Mouse (Mus musculus) monocyte, adult 59 days (primary cell): ENCODE results near the gene Unc5a. TPM values are rescaled to one million over a fixed set of nuclear protein-coding genes. Genes with fewer than 3 reads are reported as not detected.

Source experiments
- total RNA-seq, 2 experiments: library from RNA; stranded (reverse); gene quantifications; one replicate each; pipeline ENCODE4 v1.2.4; 2023

The Unc5a gene
- total RNA-seq: 1 to 10 TPM; 3.1 to 3.9 TPM

GRCm38 (mm10) chr13:54948531-54949493 lies at the start of gene Unc5a:
Gene Unc5a (plus strand): TSS chr13:54949411.

GRCm38 (mm10) chr13:55021194-55021779 lies 72.1 kb downstream of the Unc5a start, which contains the start of gene Hk3:
Gene Hk3 (minus strand): TSS chr13:55021385.

Other genes starting within 250 kb of the Unc5a start
- not detected for gene Cdhr2, start 247.9 kb upstream of the Unc5a start, total RNA-seq
- gene Gprin1, start 199.5 kb upstream of the Unc5a start, total RNA-seq: not detected
- gene Sncb, start 182.8 kb upstream of the Unc5a start, total RNA-seq: not detected
- gene Eif4e1b, start 165.4 kb upstream of the Unc5a start, total RNA-seq: not detected
- gene Tspan17, start 160.0 kb upstream of the Unc5a start, total RNA-seq: 10 to 100 TPM; 18.6 to 19.0 TPM
- gene Hk3, start 72.0 kb downstream of the Unc5a start, total RNA-seq: 10 to 100 TPM; 45.9 to 51.8 TPM
- gene Uimc1, start 150.9 kb downstream of the Unc5a start, total RNA-seq: 10 to 100 TPM; 61.1 to 61.5 TPM
- gene Zfp346, start 155.9 kb downstream of the Unc5a start, total RNA-seq: 10 to 100 TPM; 13.6 to 13.9 TPM
- gene Gm17617, start 184.1 kb downstream of the Unc5a start, total RNA-seq: not detected
- gene Fgfr4, start 203.2 kb downstream of the Unc5a start, total RNA-seq: not detected